Mouse (Mus musculus): ENCODE data around the gene Def8. TPM values are rescaled to one million over a fixed set of nuclear protein-coding genes. Genes with fewer than 3 reads are reported as not detected.
"Not testable (repeated sequence)": the region's sequence is repeated elsewhere in the genome, so short reads cannot be mapped to it uniquely, and the experiment has no call there.

Gene Def8
- polyA plus RNA-seq, 1 experiment from 2014 or later = 13.0 TPM

DNA sequence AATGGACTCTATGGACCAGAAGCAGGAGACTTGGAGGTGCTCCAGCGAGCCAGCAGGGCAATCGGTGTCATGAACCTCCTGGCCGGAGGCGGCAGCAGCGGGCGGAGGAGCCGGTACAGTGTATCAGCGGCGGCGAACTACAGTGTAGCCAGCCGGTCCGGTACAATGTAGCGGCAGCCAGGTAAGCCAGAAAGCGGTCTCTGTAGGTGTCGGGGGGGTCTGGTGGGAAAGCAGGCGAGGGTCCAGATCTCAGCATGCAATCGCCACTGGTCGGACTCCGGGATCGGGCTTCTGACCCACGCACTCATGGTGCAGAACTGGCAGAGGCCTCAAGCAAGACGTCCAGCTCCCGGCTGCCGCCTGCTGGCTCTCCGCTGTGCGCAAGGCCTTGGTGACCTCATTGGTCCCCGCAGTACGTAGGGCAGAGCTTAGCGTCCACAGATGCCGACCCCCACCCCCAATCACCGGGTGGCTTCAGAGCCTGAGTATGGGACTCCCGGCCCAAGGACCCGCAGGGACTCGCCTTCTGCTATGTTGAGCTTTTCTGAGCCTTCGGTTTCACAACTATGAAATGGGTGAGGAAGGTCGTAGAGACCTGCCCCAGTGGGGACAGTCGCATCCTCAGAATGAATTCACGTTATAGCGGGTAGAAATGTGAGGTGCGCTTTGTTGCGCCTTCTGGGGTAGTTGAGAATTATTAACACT lies 19.7 kb downstream of the Def8 start:
- ATAC-seq (ENCODE audit: low read depth) (peak; percentile 91), DNase-seq (peak; percentile 87)
- WGBS (ENCODE audit: insufficient replicate concordance) = under 1% methylated on average over 41 of the region's 41 CpGs
- Histone ChIP-seq H3K9ac (peak overlapping the region; percentile 82), H3K36me3 (no peaks in the 10 kb centered on the region), H3K9me3 (replicated peaks) (no peaks in the 10 kb centered on the region), H3K4me2 (peak overlapping the region; percentile 76), H3K27me3 (no peaks in the 10 kb centered on the region), H3K4me3 (replicated peaks) (peak overlapping the region; percentile 73), H3K4me1 (replicated peaks) (peaks cover 15% of the 10 kb centered on the region), H3K27ac (peak overlapping the region; percentile 53)

DNA sequence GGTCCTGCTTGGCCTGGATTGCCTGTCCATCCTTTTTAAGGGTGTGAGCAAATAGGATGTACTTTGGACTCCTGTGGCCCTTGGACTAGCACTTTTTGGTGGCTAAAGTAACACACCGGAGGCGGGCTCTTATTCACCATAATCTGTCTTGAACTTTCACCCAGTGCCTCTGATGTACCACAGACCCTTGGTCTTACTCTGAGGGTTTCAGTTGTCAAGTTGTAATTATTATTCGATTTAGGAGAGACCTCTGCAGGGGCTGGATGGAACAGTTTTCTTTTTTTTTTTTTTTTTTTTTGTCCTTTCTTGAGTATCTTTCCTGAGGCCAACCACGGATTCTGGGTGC lies 20.2 kb downstream of the Def8 start:
- Histone ChIP-seq H3K4me3 (replicated peaks) (peak overlapping the region; percentile 73), H3K27ac (peak overlapping the region; percentile 53), H3K9ac (peak overlapping the region; percentile 82), H3K36me3 (no peaks in the 10 kb centered on the region), H3K27me3 (no peaks in the 10 kb centered on the region), H3K9me3 (replicated peaks) (no peaks in the 10 kb centered on the region), H3K4me1 (replicated peaks) (peaks cover 15% of the 10 kb centered on the region), H3K4me2 (peak overlapping the region; percentile 76)
- ATAC-seq (ENCODE audit: low read depth) (no peak; the same call in none of the 2 replicates), DNase-seq (no peak)
- WGBS (ENCODE audit: insufficient replicate concordance) = 14% methylated on average over 4 of the region's 4 CpGs

DNA sequence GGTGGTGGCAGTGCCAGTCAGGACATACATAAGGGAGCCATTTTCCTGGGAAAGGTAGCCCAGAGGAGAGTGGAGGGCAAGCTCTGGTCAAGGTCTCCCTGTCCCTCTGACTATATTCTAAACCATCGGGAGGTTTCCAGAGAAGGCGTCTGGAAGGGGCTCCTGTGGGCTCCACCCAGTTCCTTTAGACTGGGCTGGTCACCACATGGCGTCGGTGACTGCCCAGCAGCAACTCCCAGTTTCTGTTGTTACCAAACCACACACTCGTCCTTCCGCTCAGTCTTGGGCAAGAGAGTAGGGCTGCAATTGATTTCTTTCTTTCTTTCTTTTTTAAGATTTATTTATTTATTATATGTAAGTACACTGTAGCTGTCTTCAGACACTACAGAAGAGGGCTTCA lies 20.8 kb downstream of the Def8 start:
- ATAC-seq (ENCODE audit: low read depth) = no peak
- H3K36me3 ChIP-seq = 0 out of 2 replicates have a peak, but pooled peaks cover 2% of the 10 kb centered on the region
- H3K27ac ChIP-seq = no peak overlapping the region
- peaks cover 15% of the 10 kb centered on the region for H3K4me1 ChIP-seq (replicated peaks)
- DNase-seq = no peak
- H3K27me3 ChIP-seq = no peaks in the 10 kb centered on the region
- WGBS (ENCODE audit: insufficient replicate concordance) = 49% methylated on average over 6 of the region's 6 CpGs
- H3K4me2 ChIP-seq = peak overlapping the region; percentile 76
- no peaks in the 10 kb centered on the region for H3K9me3 ChIP-seq (replicated peaks)
- peak overlapping the region; percentile 82; the same call in 1 of the 2 replicates for H3K9ac ChIP-seq
- H3K4me3 ChIP-seq (replicated peaks) = peak overlapping the region; percentile 73; the same call in 1 of the 2 replicates

DNA sequence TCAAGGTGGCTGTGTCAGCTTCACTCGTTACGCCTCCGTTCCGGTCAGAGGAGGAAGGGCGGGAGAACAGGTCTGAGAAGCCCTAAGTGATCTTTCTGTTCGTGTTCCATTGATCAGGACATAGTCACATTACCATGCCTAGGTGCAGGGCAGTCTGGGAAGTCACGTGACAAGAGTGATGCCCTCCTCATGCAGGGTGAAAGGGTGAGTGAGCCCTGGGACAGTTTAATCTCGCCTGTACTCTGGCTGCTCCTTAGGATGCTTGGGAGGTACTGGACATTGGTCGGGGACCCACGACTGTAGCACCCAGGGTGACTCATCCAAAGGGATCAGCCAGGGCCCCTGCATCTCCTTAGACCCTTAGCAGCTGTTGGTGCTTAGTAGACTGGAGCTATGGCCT lies 22.7 kb downstream of the Def8 start:
- 73% methylated on average over 10 of the region's 10 CpGs for WGBS (ENCODE audit: insufficient replicate concordance)
- Histone ChIP-seq H3K36me3 (0 out of 2 replicates have a peak, but pooled peaks cover 4% of the 10 kb centered on the region), H3K4me3 (replicated peaks) (no peak overlapping the region), H3K9ac (no peak overlapping the region), H3K27ac (no peak overlapping the region), H3K27me3 (no peaks in the 10 kb centered on the region), H3K4me2 (no peak overlapping the region), H3K4me1 (replicated peaks) (peaks cover 23% of the 10 kb centered on the region), H3K9me3 (replicated peaks) (no peaks in the 10 kb centered on the region)
- ATAC-seq (ENCODE audit: low read depth) (no peak), DNase-seq (no peak)

GRCm38 (mm10) chr8:123446799-123447198 lies 23.5 kb downstream of the Def8 start:
- WGBS (ENCODE audit: insufficient replicate concordance) = 77% methylated on average over 6 of the region's 6 CpGs
- H3K27ac ChIP-seq = no peak overlapping the region
- H3K4me3 ChIP-seq (replicated peaks) = no peak overlapping the region
- no peaks in the 10 kb centered on the region for H3K9me3 ChIP-seq (replicated peaks)
- DNase-seq = no peak
- no peaks in the 10 kb centered on the region for H3K27me3 ChIP-seq
- no peak for ATAC-seq (ENCODE audit: low read depth)
- H3K4me1 ChIP-seq (replicated peaks) = peaks cover 31% of the 10 kb centered on the region
- no peak overlapping the region for H3K4me2 ChIP-seq
- peaks cover 9% of the 10 kb centered on the region; the same call in 1 of the 2 replicates for H3K36me3 ChIP-seq
- no peak overlapping the region for H3K9ac ChIP-seq

DNA sequence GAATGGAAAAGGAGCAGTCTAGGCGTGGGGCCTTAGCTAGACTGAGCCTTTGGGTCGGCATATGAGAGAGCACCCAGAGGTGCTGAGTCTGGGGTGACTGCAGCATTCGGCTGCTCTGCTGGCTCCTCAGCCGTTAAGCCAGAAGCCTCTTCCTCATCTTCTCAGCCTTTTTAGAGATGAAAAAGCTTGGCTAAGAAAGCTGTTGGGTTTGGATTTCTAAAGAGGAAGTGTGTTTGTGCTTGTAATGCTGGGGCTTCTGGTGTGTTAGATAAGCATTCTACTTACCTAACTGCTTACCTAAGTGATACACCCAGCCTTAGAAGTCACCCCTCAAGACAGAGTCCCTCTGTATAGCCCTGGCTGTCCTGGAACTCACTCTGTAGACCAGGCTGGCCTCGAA lies 27.5 kb downstream of the Def8 start:
- H3K4me3 ChIP-seq (replicated peaks) = no peak overlapping the region
- ATAC-seq (ENCODE audit: low read depth) (no peak), DNase-seq (no peak)
- H3K4me2 ChIP-seq = no peak overlapping the region
- H3K36me3 ChIP-seq = peaks cover 36% of the 10 kb centered on the region
- no peaks in the 10 kb centered on the region for H3K9me3 ChIP-seq (replicated peaks)
- 21% methylated on average over 5 of the region's 5 CpGs for WGBS (ENCODE audit: insufficient replicate concordance)
- no peak overlapping the region for H3K9ac ChIP-seq
- H3K4me1 ChIP-seq (replicated peaks) = peaks cover 21% of the 10 kb centered on the region
- H3K27ac ChIP-seq = peak overlapping the region; percentile 68
- no peaks in the 10 kb centered on the region for H3K27me3 ChIP-seq

DNA sequence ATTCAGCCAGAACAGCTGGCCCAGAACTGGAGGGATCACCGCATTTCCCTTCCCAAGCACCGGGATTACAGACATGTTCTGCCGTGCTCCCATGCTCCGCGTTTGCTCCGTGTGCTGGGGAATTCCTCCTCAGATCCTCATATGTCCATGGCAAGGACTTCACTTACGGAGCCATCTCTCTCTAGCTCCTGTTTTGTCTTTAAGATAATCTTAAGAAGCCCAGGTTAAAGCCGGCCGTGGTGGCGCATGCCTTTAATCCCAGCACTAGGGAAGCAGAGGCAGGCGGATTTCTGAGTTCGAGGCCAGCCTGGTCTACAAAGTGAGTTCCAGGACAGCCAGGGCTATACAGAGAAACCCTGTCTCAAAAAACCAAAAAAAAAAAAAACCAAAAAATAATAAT lies 28.4 kb downstream of the Def8 start:
- not testable (repeated sequence) for ATAC-seq (ENCODE audit: low read depth); H3K9me3 ChIP-seq (replicated peaks); H3K4me2 ChIP-seq; H3K4me3 ChIP-seq (replicated peaks); H3K27me3 ChIP-seq; H3K27ac ChIP-seq; H3K9ac ChIP-seq; DNase-seq
- 81% methylated on average over 12 of the region's 12 CpGs for whole genome bisulfite sequencing (ENCODE audit: insufficient replicate concordance)
- Histone ChIP-seq H3K36me3 (peaks cover 44% of the 10 kb centered on the region), H3K4me1 (replicated peaks) (peaks cover 21% of the 10 kb centered on the region)

DNA sequence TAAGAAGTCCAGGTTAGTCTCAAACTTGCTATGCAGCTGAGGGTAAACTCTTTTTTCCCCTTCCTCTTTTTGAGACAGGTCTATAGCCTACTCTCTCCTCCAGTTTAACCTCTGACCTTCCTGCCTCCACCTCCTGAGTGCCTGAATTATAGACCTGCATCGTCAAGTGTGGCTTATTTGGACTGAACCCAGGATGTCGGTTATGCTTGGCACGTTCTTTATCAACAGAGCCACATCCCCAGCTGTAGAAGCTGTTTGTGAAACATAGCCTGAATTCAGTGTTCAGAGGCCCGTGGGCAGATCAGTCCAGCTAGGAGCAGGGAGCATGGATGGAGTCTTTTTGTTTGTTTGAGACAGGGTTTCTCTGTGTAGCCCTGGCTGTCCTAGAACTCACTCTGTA lies 28.8 kb downstream of the Def8 start:
- no peak overlapping the region for H3K4me2 ChIP-seq
- H3K9me3 ChIP-seq (replicated peaks) = no peaks in the 10 kb centered on the region
- H3K4me3 ChIP-seq (replicated peaks) = no peak overlapping the region
- WGBS (ENCODE audit: insufficient replicate concordance) = 22% methylated on average over 4 of the region's 4 CpGs
- H3K9ac ChIP-seq = no peak overlapping the region
- ATAC-seq (ENCODE audit: low read depth) = no peak
- no peaks in the 10 kb centered on the region for H3K27me3 ChIP-seq
- no peak overlapping the region for H3K27ac ChIP-seq
- peaks cover 21% of the 10 kb centered on the region for H3K4me1 ChIP-seq (replicated peaks)
- no peak for DNase-seq
- H3K36me3 ChIP-seq = peaks cover 44% of the 10 kb centered on the region

DNA sequence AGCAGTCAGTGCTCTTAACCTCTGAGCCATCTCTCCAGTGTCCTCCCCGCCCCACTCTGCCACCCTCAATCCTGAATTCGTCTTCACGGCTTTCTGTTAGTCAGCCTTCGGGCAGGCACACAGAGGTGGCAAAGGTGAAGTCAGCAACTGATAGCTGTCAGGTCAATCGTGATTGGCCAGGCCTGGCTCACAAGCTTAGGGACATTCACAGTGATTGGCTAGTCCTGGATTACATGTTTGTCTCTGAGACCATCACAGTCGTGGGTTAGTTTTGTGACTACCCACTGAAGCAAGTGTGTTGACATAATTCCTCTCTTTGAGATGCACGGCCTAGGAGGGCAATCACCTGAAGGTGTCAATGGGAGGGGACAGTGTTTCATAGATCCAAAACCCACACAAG lies 30.0 kb downstream of the Def8 start:
- Histone ChIP-seq H3K4me1 (replicated peaks) (peaks cover 21% of the 10 kb centered on the region), H3K36me3 (peaks cover 53% of the 10 kb centered on the region), H3K9ac (no peak overlapping the region), H3K27ac (no peak overlapping the region), H3K4me2 (no peak overlapping the region), H3K9me3 (replicated peaks) (no peaks in the 10 kb centered on the region), H3K4me3 (replicated peaks) (no peak overlapping the region), H3K27me3 (no peaks in the 10 kb centered on the region)
- DNase-seq (no peak), ATAC-seq (ENCODE audit: low read depth) (no peak)
- 62% methylated on average over 7 of the region's 7 CpGs for WGBS (ENCODE audit: insufficient replicate concordance)

DNA sequence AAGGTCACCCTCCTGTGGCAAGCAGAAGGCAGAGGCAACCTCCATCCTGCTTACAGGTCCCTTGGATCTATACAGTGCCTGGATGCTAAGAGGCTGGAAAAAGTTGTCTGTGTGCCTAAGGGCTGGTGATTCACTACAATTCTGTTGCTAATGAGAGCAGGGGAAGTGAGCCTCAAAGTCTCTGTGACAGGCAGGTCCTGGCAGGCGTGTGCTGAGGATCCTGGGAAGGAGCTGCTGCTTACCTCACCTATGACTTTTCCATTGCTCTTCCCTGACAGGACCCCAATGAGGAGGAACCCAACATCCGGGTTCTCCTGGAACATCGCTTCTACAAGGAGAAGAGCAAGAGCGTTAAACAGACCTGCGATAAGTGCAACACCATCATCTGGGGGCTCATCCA lies 30.6 kb downstream of the Def8 start:
- WGBS (ENCODE audit: insufficient replicate concordance) = 79% methylated on average over 5 of the region's 5 CpGs
- Histone ChIP-seq H3K9ac (no peak overlapping the region), H3K9me3 (replicated peaks) (no peaks in the 10 kb centered on the region), H3K27ac (no peak overlapping the region), H3K36me3 (peaks cover 60% of the 10 kb centered on the region), H3K4me2 (no peak overlapping the region), H3K4me1 (replicated peaks) (peaks cover 21% of the 10 kb centered on the region), H3K4me3 (replicated peaks) (no peak overlapping the region), H3K27me3 (no peaks in the 10 kb centered on the region)
- no peak for DNase-seq
- ATAC-seq (ENCODE audit: low read depth) = no peak

DNA sequence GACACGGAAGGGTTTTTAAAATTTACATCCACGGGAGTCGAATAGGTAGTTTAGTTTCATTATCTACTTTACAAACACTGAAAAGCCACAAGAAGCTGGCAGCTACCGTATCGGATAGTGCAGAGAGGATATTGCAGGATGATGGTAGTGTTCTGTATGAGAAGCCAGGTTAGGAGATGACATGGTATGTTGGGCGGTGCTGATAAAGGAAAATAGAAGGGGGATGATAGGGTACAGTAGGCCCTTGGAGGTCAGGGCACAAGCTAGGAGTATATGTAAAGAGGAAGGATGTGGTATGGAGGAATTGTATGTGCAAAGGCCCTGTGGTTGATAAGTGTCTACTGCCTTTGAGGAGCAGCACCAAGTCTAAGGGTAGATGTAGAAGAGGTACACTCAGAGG lies 31.2 kb downstream of the Def8 start:
- Histone ChIP-seq H3K27ac (no peak overlapping the region), H3K4me2 (no peak overlapping the region), H3K36me3 (peaks cover 62% of the 10 kb centered on the region), H3K9ac (no peak overlapping the region), H3K27me3 (no peaks in the 10 kb centered on the region), H3K4me3 (replicated peaks) (no peak overlapping the region), H3K9me3 (replicated peaks) (no peaks in the 10 kb centered on the region), H3K4me1 (replicated peaks) (peaks cover 21% of the 10 kb centered on the region)
- no peak for DNase-seq
- 55% methylated on average over 6 of the region's 6 CpGs for WGBS (ENCODE audit: insufficient replicate concordance)
- no peak for ATAC-seq (ENCODE audit: low read depth)

DNA sequence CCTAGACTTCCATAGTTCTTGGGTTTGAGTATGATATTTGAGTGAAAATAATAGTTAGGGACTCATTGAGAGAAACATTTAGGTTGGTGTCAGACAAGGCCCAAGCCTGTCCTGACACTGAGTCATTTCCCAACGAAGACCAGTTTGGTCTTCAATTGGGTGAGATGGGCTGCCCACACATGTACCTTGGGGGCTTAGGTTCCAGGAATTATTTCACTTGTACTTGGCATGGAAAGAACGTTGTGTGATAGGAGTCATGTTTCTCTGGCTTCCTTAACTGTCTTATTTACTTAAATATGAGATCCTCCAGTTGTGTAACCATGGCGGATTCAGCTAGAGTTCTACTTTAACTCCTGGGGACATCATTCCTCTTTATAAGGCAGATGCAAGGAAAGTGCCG lies 40.3 kb downstream of the Def8 start:
- Histone ChIP-seq H3K9ac (no peak overlapping the region), H3K4me2 (no peak overlapping the region), H3K4me1 (replicated peaks) (0 out of 2 replicates have a peak, but pooled peaks cover 5% of the 10 kb centered on the region), H3K9me3 (replicated peaks) (no peaks in the 10 kb centered on the region), H3K27ac (no peak overlapping the region), H3K27me3 (no peaks in the 10 kb centered on the region), H3K36me3 (peaks cover 22% of the 10 kb centered on the region), H3K4me3 (replicated peaks) (no peak overlapping the region)
- ATAC-seq (ENCODE audit: low read depth) = no peak
- WGBS (ENCODE audit: insufficient replicate concordance) = 71% methylated on average over 4 of the region's 4 CpGs
- DNase-seq = no peak

Measured in liver, embryonic 13.5 days (tissue).